ENCODE assay signal across 8 mouse cellular contexts in the genomic region with DNA sequence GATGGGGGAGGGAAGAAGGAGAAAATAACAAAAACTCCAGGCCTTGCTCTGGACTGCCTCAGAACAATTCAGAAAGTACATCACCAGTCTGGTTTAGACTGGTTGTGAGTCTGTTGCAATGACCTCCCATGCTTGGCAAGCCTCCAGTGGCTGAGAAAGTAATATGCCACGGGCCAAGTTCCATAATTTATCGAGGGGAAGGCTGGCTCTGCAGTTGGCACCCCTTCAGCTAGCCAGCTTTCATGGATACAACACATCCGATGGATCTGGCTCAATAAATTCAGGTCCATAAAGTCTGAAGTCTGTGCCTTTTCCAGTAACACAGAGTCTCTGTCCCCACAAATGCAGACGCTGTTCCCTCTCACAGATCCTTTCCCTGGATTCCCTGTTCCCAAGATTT. TPM values are rescaled to one million over a fixed set of nuclear protein-coding genes. Genes with fewer than 3 reads are reported as not detected.
DNase-seq lines count a peak whose midpoint lies in the region; ATAC-seq and TF ChIP-seq lines count a peak whose summit lies in the region.

No protein-coding gene starts in this region.

- no peak for TF ChIP-seq CTCF in midbrain, postnatal 0 days (IDR thresholded peaks at IDR 0.05)

- no peaks in the 10 kb centered on the region for H3K27me3 ChIP-seq in neural tube, embryonic 12.5 days (replicated peaks)
- H3K27me3 ChIP-seq in midbrain, postnatal 0 days (ENCODE audit: insufficient read depth, low read length): 0 out of 2 replicates have a peak, but pooled peaks cover 3% of the 10 kb centered on the region

- no peak overlapping the region for H3K9ac ChIP-seq in neural tube, embryonic 12.5 days
- no peak overlapping the region for H3K9ac ChIP-seq in midbrain, postnatal 0 days (replicated peaks; ENCODE audit: low read length, poor library complexity, severe bottlenecking)

- peak overlapping the region; percentile 40; the same call in 1 of the 2 replicates for H3K4me2 ChIP-seq in neural tube, embryonic 12.5 days (replicated peaks)
- no peak overlapping the region for H3K4me2 ChIP-seq in midbrain, postnatal 0 days (ENCODE audit: low read depth, low read length, poor library complexity, severe bottlenecking)

- H3K9me3 ChIP-seq in neural tube, embryonic 12.5 days: no peaks in the 10 kb centered on the region
- H3K9me3 ChIP-seq in midbrain, postnatal 0 days (ENCODE audit: low read length): no peaks in the 10 kb centered on the region

- intact Hi-C loops in heart, postnatal 10 days (cut with DNase I): no loop called here

- H3K4me1 ChIP-seq in neural tube, embryonic 12.5 days: peaks cover 23% of the 10 kb centered on the region
- H3K4me1 ChIP-seq in midbrain, postnatal 0 days (ENCODE audit: insufficient read depth, low read length): peaks cover 8% of the 10 kb centered on the region; the same call in 1 of the 2 replicates

- WGBS in neural tube, embryonic 12.5 days: 25% methylated on average over 4 of the region's 4 CpGs
- 35% methylated on average over 4 of the region's 4 CpGs for WGBS in midbrain, postnatal 0 days

- H3K36me3 ChIP-seq in neural tube, embryonic 12.5 days: no peaks in the 10 kb centered on the region
- H3K36me3 ChIP-seq in midbrain, postnatal 0 days (ENCODE audit: insufficient read depth, low read length): no peaks in the 10 kb centered on the region

- H3K4me3 ChIP-seq in neural tube, embryonic 12.5 days: no peak overlapping the region
- no peak overlapping the region for H3K4me3 ChIP-seq in midbrain, postnatal 0 days (ENCODE audit: low read depth, low read length)

- peak overlapping the region; percentile 54 for H3K27ac ChIP-seq in neural tube, embryonic 12.5 days
- H3K27ac ChIP-seq in midbrain, postnatal 0 days (ENCODE audit: low read depth, low read length): no peak overlapping the region

- peak; percentile 59 for ATAC-seq in neural tube, embryonic 12.5 days (ENCODE audit: low FRiP score, low read depth)
- ATAC-seq in common myeloid progenitor, adult 5-6 weeks (replicated peaks; ENCODE audit: low read depth, poor library complexity, severe bottlenecking): peak; percentile 55
- no peak for ATAC-seq in midbrain, postnatal 0 days (ENCODE audit: low FRiP score)

- DNase-seq in neural tube, embryonic 10.5 days (ENCODE audit: extremely low spot score, low spot score): no peak
- DNase-seq in heart, postnatal 10 days: peak; percentile 67 to 72
- peak; percentile 58 to 65 for DNase-seq in layer of hippocampus, postnatal 10 days (ENCODE audit: low spot score in 2 of 2)
- DNase-seq in midbrain, postnatal 0 days (ENCODE audit: low spot score): peak; percentile 85
- DNase-seq in spleen, postnatal 14 days (ENCODE audit: low spot score in 2 of 2): no peak
- no peak for DNase-seq in thymus, postnatal 14 days

RNA-seq across cellular contexts. Expression of gene Lyrm9, which starts 34.8 kb away (rescaled TPM):
- polyA plus RNA-seq in neural tube, embryonic 12.5 days (2016; fragmentation: Nextera tagmentation; extraction: Ambion mirVana): 22.0 and 22.9 TPM in 2 replicates
- total RNA-seq in common myeloid progenitor, adult 5-6 weeks (2017): 26.8 and 55.2 TPM in 2 replicates
- total RNA-seq in heart, postnatal 10 days (2021): 10 to 100 TPM; 28.3 to 34.3 TPM
- 10 to 100 TPM; 23.5 to 24.6 TPM for total RNA-seq in layer of hippocampus, postnatal 10 days (2021)
- 24.7 and 30.2 TPM in 2 replicates for total RNA-seq in midbrain, postnatal 0 days (2014; rRNA removed)
- 49.4 and 51.4 TPM in 2 replicates for polyA plus RNA-seq in midbrain, postnatal 0 days (2015; fragmentation: Nextera tagmentation; extraction: Ambion mirVana)

RNA-seq across cellular contexts. Expression of gene Ccnq, which starts 40.1 kb away (rescaled TPM):
- 31.3 and 35.3 TPM in 2 replicates for polyA plus RNA-seq in neural tube, embryonic 12.5 days (2016; fragmentation: Nextera tagmentation; extraction: Ambion mirVana)
- total RNA-seq in common myeloid progenitor, adult 5-6 weeks (2017): 31.2 and 31.9 TPM in 2 replicates
- total RNA-seq in heart, postnatal 10 days (2021): 10 to 100 TPM; 18.0 to 18.4 TPM
- 10 to 100 TPM; 16.2 to 19.4 TPM for total RNA-seq in layer of hippocampus, postnatal 10 days (2021)
- 27.0 and 31.6 TPM in 2 replicates for total RNA-seq in midbrain, postnatal 0 days (2014; rRNA removed)
- 28.9 and 34.4 TPM in 2 replicates for polyA plus RNA-seq in midbrain, postnatal 0 days (2015; fragmentation: Nextera tagmentation; extraction: Ambion mirVana)

Comparison
In these comparisons a context has a peak if more than half of its experiments do, and no peak if none do; other contexts are left out.
1. DNase-seq: peak in heart, postnatal 10 days (2 of 2), layer of hippocampus, postnatal 10 days (2 of 2) and midbrain, postnatal 0 days (single experiment); none in neural tube, embryonic 10.5 days (single experiment), spleen, postnatal 14 days (0 of 2) and thymus, postnatal 14 days (single experiment).